Mouse (Mus musculus): ENCODE measurements around the gene Aqp3. TPM values are rescaled to one million over a fixed set of nuclear protein-coding genes. Genes with fewer than 3 reads are reported as not detected.

Gene Aqp3
- polyA plus RNA-seq, 1 experiment, result 100 TPM

DNA sequence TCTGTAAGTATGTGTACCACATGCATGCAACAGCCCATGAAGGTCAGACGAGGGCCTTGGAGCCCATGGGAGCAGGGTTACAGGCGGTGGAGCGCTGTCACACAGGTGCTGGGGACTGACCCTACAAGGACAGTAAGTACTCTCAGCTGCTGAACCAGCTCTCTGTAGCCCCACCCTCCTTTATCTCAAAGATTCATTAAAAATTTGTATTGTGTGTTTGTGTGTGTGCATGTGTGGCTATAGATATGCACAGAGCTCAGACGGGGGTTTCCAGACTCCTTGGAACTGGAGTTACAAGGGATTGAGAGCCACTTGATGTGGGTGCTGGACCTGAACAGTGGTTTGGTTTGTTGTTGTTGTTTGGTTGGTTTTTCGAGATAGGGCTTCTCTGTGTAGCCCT, 16.2 kb downstream of the Aqp3 start:
- 72% methylated on average over 5 of the region's 5 CpGs for WGBS
- no peaks in the 10 kb centered on the region for H3K36me3 ChIP-seq (ENCODE audit: control insufficient read depth, insufficient read depth, low read length)
- H3K4me1 ChIP-seq (ENCODE audit: control insufficient read depth, insufficient read depth, insufficient read length, low read length), result no peaks in the 10 kb centered on the region; the same call in 1 of the 2 replicates
- no peak for TF ChIP-seq POLR2A (IDR thresholded peaks at IDR 0.05; ENCODE audit: low read depth, low read length)
- no peaks in the 10 kb centered on the region for H3K27me3 ChIP-seq (ENCODE audit: control insufficient read depth, insufficient read depth, low read length)
- no peak overlapping the region for H3K27ac ChIP-seq (ENCODE audit: insufficient read depth, low read depth, low read length)
- H3K4me3 ChIP-seq (ENCODE audit: low read depth, low read length), result no peak overlapping the region

DNA sequence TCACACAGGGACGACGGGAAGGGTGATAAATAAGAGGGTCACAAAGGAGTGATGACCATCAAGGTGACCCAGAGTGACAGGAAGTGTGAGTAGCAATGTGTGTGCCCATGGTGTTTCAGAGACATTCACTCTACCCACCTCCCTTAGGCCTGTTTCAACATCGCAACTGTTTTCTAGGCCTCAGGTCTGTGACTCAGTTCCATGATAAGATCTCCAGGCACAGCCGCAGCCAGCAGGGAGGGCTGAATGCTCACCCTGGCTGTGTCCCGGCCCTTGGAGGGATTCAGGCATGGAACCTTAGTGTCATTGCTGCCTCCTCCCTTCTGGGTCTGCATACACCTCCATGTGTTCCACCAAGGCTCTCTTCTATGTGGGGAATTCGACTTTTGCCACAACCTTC, 19.3 kb downstream of the Aqp3 start:
- Histone ChIP-seq H3K27me3 (ENCODE audit: control insufficient read depth, insufficient read depth, low read length) (no peaks in the 10 kb centered on the region), H3K27ac (ENCODE audit: insufficient read depth, low read depth, low read length) (no peak overlapping the region), H3K4me3 (ENCODE audit: low read depth, low read length) (no peak overlapping the region), H3K36me3 (ENCODE audit: control insufficient read depth, insufficient read depth, low read length) (no peaks in the 10 kb centered on the region), H3K4me1 (ENCODE audit: control insufficient read depth, insufficient read depth, insufficient read length, low read length) (no peaks in the 10 kb centered on the region)
- WGBS, result 51% methylated on average over 6 of the region's 6 CpGs
- TF ChIP-seq CTCF (IDR thresholded peaks at IDR 0.05; ENCODE audit: extremely low read depth, insufficient read length, insufficient replicate concordance, low read depth, low read length) (no peak), POLR2A (IDR thresholded peaks at IDR 0.05; ENCODE audit: low read depth, low read length) (no peak)

DNA sequence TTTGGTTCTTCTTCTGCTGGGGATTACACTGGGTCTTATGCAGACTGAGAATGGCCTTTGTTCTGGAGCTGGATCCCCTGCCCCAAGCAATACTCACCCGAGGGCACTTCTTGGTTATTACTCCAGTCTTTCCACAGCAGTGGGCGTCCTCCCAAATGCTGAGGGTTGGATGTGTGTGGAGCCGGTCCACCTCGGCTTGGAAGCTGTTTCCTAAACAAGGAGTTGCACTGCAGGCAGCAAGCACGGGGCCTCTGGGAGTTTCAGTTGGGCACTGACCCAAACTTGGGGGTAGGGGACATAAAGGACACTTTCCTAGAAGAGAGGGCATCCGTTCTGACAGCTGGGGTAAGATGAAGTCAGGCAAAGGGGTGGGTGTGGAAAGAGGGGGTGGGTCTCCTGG, 23.5 kb downstream of the Aqp3 start:
- 65% methylated on average over 6 of the region's 6 CpGs for WGBS

DNA sequence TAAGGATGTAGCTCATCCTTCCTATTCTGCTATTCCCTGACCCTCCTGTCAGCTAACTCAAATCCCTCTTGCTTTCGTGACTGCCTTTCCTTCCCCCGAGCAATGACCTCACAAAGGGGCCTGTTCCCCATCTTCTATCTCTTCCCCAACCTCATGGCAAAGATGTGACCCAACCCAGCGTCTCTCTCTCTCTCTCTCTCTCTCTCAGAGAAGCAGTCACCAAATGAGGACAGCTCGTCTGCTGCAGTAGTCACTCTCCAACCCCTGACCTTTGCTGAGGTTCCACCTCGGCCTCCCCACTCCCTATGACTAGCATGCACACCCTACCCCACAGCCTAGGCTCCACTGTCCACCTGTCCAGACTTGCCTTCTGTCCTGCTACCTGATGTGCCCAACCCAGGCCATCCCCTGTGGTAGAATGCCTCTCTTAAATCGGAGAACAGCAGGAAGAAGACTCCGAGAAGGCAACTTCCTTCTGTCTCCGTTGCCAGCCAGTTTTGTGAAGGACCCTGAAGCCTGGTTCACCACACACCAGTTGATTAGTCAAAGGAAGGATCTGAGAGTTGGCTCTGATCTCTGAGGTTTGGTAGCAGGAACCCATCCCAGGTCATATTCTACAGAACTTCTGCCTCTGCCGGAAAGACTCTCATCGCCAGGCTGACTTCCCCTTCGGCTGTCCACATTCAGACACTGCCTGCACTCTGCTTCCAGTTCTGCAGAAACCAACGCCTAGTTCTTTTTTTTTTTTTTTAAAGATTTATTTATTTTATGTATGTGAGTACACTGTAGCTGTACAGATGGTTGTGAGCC, 24.8 kb downstream of the Aqp3 start:
- H3K4me3 ChIP-seq (ENCODE audit: low read depth, low read length), result no peak overlapping the region
- H3K4me1 ChIP-seq (ENCODE audit: control insufficient read depth, insufficient read depth, insufficient read length, low read length), result no peaks in the 10 kb centered on the region
- no peak overlapping the region for H3K27ac ChIP-seq (ENCODE audit: insufficient read depth, low read depth, low read length)
- no peak for TF ChIP-seq CTCF (IDR thresholded peaks at IDR 0.05; ENCODE audit: extremely low read depth, insufficient read length, insufficient replicate concordance, low read depth, low read length)
- TF ChIP-seq POLR2A (IDR thresholded peaks at IDR 0.05; ENCODE audit: low read depth, low read length), result no peak
- 61% methylated on average over 12 of the region's 12 CpGs for WGBS
- no peaks in the 10 kb centered on the region for H3K27me3 ChIP-seq (ENCODE audit: control insufficient read depth, insufficient read depth, low read length)
- no peaks in the 10 kb centered on the region for H3K36me3 ChIP-seq (ENCODE audit: control insufficient read depth, insufficient read depth, low read length)

More for the DNA sequence above, 23.5 kb downstream of the Aqp3 start:
- Histone ChIP-seq H3K27ac (ENCODE audit: insufficient read depth, low read depth, low read length) (no peak overlapping the region), H3K27me3 (ENCODE audit: control insufficient read depth, insufficient read depth, low read length) (no peaks in the 10 kb centered on the region), H3K36me3 (ENCODE audit: control insufficient read depth, insufficient read depth, low read length) (no peaks in the 10 kb centered on the region), H3K4me1 (ENCODE audit: control insufficient read depth, insufficient read depth, insufficient read length, low read length) (no peaks in the 10 kb centered on the region), H3K4me3 (ENCODE audit: low read depth, low read length) (no peak overlapping the region)
- TF ChIP-seq CTCF (IDR thresholded peaks at IDR 0.05; ENCODE audit: extremely low read depth, insufficient read length, insufficient replicate concordance, low read depth, low read length) (no peak), POLR2A (IDR thresholded peaks at IDR 0.05; ENCODE audit: low read depth, low read length) (no peak)

DNA sequence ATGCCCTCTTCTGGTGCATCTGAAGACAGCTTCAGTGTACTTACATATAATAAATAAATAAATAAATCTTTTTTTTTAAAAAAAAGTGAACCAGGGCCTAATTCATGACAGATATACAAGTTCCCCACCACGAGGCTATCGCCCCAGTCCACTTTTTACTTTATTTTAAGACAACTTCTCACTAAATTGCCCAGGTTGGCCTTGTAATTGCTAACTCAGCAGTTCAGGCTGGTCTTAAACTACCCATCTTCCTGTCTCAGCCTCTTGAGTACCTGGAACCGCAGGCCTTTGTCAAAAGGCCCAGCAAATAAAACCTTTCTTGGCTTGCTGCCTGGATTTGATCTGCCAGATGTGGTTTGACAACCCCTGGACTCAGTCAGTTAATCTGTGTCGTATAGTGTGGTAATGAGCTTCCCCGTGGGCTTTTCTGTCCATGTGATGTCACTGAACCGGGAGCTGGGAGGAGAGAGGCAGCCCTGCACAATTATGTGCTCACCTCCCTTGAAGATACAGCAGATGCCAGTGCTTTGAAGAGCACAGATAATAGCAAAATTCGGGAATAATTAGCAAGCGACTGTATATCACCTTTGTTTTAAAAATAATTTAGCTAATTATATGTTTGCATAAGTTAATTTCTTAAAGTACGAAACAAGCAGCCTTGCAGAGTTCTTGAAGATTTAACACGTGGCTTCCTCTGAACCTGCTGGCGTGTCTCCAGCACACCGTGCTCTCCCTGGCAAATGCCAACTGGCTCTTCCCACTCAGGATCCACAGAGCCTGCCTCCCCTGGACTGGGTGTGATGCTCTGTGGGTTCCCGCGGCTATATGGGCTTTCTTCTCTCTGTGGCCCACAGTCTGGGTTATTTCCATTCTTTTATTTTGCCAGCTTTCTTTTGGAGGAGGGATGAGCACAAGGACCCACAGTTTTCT, 26.2 kb downstream of the Aqp3 start:
- no peak overlapping the region for H3K27ac ChIP-seq (ENCODE audit: insufficient read depth, low read depth, low read length)
- no peak for TF ChIP-seq POLR2A (IDR thresholded peaks at IDR 0.05; ENCODE audit: low read depth, low read length)
- TF ChIP-seq CTCF (IDR thresholded peaks at IDR 0.05; ENCODE audit: extremely low read depth, insufficient read length, insufficient replicate concordance, low read depth, low read length), result no peak
- WGBS, result 58% methylated on average over 14 of the region's 14 CpGs

DNA sequence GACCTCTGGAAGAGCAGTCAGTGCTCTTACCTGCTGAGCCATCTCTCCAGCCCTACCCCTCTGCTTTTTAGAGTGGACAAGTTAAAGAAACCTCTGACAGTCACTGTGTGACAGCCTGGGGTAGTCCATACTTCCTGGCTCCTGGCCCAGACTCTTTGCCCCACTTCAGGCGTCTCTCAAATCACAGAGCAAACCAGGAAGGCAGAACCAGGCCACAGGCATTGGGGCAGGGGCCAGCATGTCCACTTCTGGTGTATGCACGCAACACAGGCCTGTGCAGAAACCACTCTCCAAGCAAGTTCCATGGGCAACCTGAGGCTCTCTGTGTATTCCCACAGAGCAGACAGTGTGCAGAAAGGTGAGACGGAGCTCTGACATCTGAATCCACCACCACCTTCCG, 32.8 kb downstream of the Aqp3 start:
- Histone ChIP-seq H3K27ac (ENCODE audit: insufficient read depth, low read depth, low read length) (no peak overlapping the region), H3K36me3 (ENCODE audit: control insufficient read depth, insufficient read depth, low read length) (no peaks in the 10 kb centered on the region), H3K27me3 (ENCODE audit: control insufficient read depth, insufficient read depth, low read length) (no peaks in the 10 kb centered on the region), H3K4me1 (ENCODE audit: control insufficient read depth, insufficient read depth, insufficient read length, low read length) (no peaks in the 10 kb centered on the region), H3K4me3 (ENCODE audit: low read depth, low read length) (no peak overlapping the region)
- TF ChIP-seq POLR2A (IDR thresholded peaks at IDR 0.05; ENCODE audit: low read depth, low read length), result no peak
- TF ChIP-seq CTCF (IDR thresholded peaks at IDR 0.05; ENCODE audit: extremely low read depth, insufficient read length, insufficient replicate concordance, low read depth, low read length), result no peak
- WGBS, result 82% methylated on average over 4 of the region's 4 CpGs

More for the DNA sequence above, 26.2 kb downstream of the Aqp3 start:
- no peak overlapping the region for H3K4me3 ChIP-seq (ENCODE audit: low read depth, low read length)
- no peaks in the 10 kb centered on the region for H3K4me1 ChIP-seq (ENCODE audit: control insufficient read depth, insufficient read depth, insufficient read length, low read length)
- no peaks in the 10 kb centered on the region for H3K27me3 ChIP-seq (ENCODE audit: control insufficient read depth, insufficient read depth, low read length)
- H3K36me3 ChIP-seq (ENCODE audit: control insufficient read depth, insufficient read depth, low read length), result no peaks in the 10 kb centered on the region
